Mouse (Mus musculus) midbrain, embryonic 11.5 days (tissue): Measurements from ENCODE around the gene Nacc1. TPM values are rescaled to one million over a fixed set of nuclear protein-coding genes. Genes with fewer than 3 reads are reported as not detected.
A peak's percentile ranks its signal among the peaks of the same experiment; 100 is the strongest.

Experiments
- ATAC-seq: fragments of 200-750 bp; cut with Nextera tagmentation; 2 replicates; pipeline ENCODE4 v1.8.0; 2017; ENCODE audit warnings: moderate TSS enrichment, moderate library complexity; ENCODE audit not compliant: low FRiP score
- DNase-seq: peaks from one replicate; pipeline ENCODE4 v3.0.0; 2015; ENCODE audit warnings: low spot score; ENCODE audit errors: missing footprints
- H3K27ac ChIP-seq: fragments of 300-500 bp; sonication (generic); 2 replicates; pipeline ENCODE4 v1.5.1; 2014; ENCODE audit warnings: low read depth, low read length
- H3K27me3 ChIP-seq: fragments of 300-500 bp; sonication (generic); 2 replicates; pipeline ENCODE4 v1.6.1; 2014; ENCODE audit warnings: mild to moderate bottlenecking, low read length, moderate library complexity, mixed read lengths; ENCODE audit not compliant: control insufficient read depth, insufficient read depth
- H3K36me3 ChIP-seq: fragments of 300-500 bp; sonication (generic); 2 replicates; pipeline ENCODE4 v1.6.1; 2014; ENCODE audit warnings: mild to moderate bottlenecking, low read length, moderate library complexity, mixed read lengths; ENCODE audit not compliant: control insufficient read depth, insufficient read depth
- H3K4me1 ChIP-seq: fragments of 300-500 bp; sonication (generic); 2 replicates; pipeline ENCODE4 v1.6.1; 2014; ENCODE audit warnings: low read length; ENCODE audit not compliant: control insufficient read depth, insufficient read depth
- H3K4me2 ChIP-seq: fragments of 300-500 bp; sonication (generic); 2 replicates; pipeline ENCODE4 v1.6.1; 2014; ENCODE audit warnings: mild to moderate bottlenecking, moderate library complexity
- H3K4me3 ChIP-seq: fragments of 300-500 bp; sonication (generic); 2 replicates; pipeline ENCODE4 v1.5.1; 2014; ENCODE audit warnings: low read depth, low read length
- H3K9ac ChIP-seq: fragments of 300-500 bp; sonication (generic); 2 replicates; pipeline ENCODE4 v1.6.1; 2014; ENCODE audit warnings: low read length
- H3K9me3 ChIP-seq: fragments of 300-500 bp; sonication (generic); 2 replicates; pipeline ENCODE4 v1.6.1; 2016; ENCODE audit warnings: low read length; ENCODE audit not compliant: control insufficient read depth
- WGBS: fragments of 180-500 bp; shearing (Covaris S2); extraction: QIAGEN DNeasy Blood & Tissue Kit; methylation state at CpG from one replicate; pipeline ENCODE4 v1.1.7; 2014; 5-methylcytosine and 5-hydroxymethylcytosine counted together
- polyA plus RNA-seq: library from polyadenylated mRNA; unstranded; fragments of >200 nt; fragmentation: Nextera tagmentation; extraction: Ambion mirVana; gene quantifications from 2 replicates; pipeline ENCODE4 v1.2.1, GENCODE M21; 2014

Nacc1 gene
- polyA plus RNA-seq, 1 experiment from 2014 or later, result 21.4 TPM

GRCm38 (mm10) chr8:84708774-84709475 lies 21.3 kb upstream of the Nacc1 start:
- WGBS, result 11% methylated on average over 12 of the region's 12 CpGs
- H3K4me3 ChIP-seq, result no peak overlapping the region
- no peaks in the 10 kb centered on the region for H3K36me3 ChIP-seq
- no peak overlapping the region for H3K9ac ChIP-seq
- peak; percentile 64 for ATAC-seq
- peak; percentile 99 for DNase-seq
- H3K9me3 ChIP-seq, result no peaks in the 10 kb centered on the region
- peaks cover 76% of the 10 kb centered on the region for H3K27me3 ChIP-seq
- H3K4me1 ChIP-seq, result peaks cover 65% of the 10 kb centered on the region
- H3K4me2 ChIP-seq, result no peak overlapping the region
- no peak overlapping the region for H3K27ac ChIP-seq

- Histone ChIP-seq H3K4me1 (peaks cover 59% of the 10 kb centered on the region), H3K9me3 (no peaks in the 10 kb centered on the region), H3K36me3 (no peaks in the 10 kb centered on the region), H3K4me2 (peak overlapping the region; percentile 26; the same call in 1 of the 2 replicates), H3K9ac (peak overlapping the region; percentile 27; the same call in 1 of the 2 replicates), H3K27me3 (peaks cover 76% of the 10 kb centered on the region), H3K27ac (no peak overlapping the region), H3K4me3 (peak overlapping the region; percentile 4; the same call in 1 of the 2 replicates)
- DNase-seq (peak; percentile 94), ATAC-seq (no peak)
- 1% methylated on average over 15 of the region's 15 CpGs for WGBS
These were observed 20.4 kb upstream of the Nacc1 start for GRCm38 (mm10) chr8:84708071-84708541.

GRCm38 (mm10) chr8:84707267-84707883 lies 19.7 kb upstream of the Nacc1 start:
- peak overlapping the region; percentile 26; the same call in 1 of the 2 replicates for H3K4me2 ChIP-seq
- peaks cover 55% of the 10 kb centered on the region for H3K4me1 ChIP-seq
- DNase-seq (peak; percentile 96), ATAC-seq (no peak)
- H3K27me3 ChIP-seq, result peaks cover 83% of the 10 kb centered on the region
- H3K9ac ChIP-seq, result peak overlapping the region; percentile 27; the same call in 1 of the 2 replicates
- H3K9me3 ChIP-seq, result no peaks in the 10 kb centered on the region
- no peaks in the 10 kb centered on the region for H3K36me3 ChIP-seq
- peak overlapping the region; percentile 14 for H3K4me3 ChIP-seq
- H3K27ac ChIP-seq, result no peak overlapping the region
- WGBS, result 1% methylated on average over 20 of the region's 22 CpGs

- Histone ChIP-seq H3K27me3 (peaks cover 89% of the 10 kb centered on the region), H3K9ac (peak overlapping the region; percentile 49), H3K9me3 (no peaks in the 10 kb centered on the region), H3K4me2 (peak overlapping the region; percentile 26), H3K4me1 (peaks cover 48% of the 10 kb centered on the region), H3K27ac (no peak overlapping the region; the same call in 1 of the 2 replicates), H3K4me3 (peak overlapping the region; percentile 14), H3K36me3 (no peaks in the 10 kb centered on the region)
- DNase-seq (peak; percentile 94), ATAC-seq (no peak)
- WGBS, result 1% methylated on average over 45 of the region's 45 CpGs
These were observed 19.1 kb upstream of the Nacc1 start for GRCm38 (mm10) chr8:84706610-84707266.

GRCm38 (mm10) chr8:84705960-84706359 lies 18.3 kb upstream of the Nacc1 start:
- Histone ChIP-seq H3K36me3 (no peaks in the 10 kb centered on the region), H3K4me1 (peaks cover 42% of the 10 kb centered on the region), H3K27me3 (peaks cover 92% of the 10 kb centered on the region), H3K4me3 (no peak overlapping the region), H3K27ac (no peak overlapping the region), H3K4me2 (peak overlapping the region; percentile 31; the same call in 1 of the 2 replicates), H3K9ac (no peak overlapping the region), H3K9me3 (no peaks in the 10 kb centered on the region)
- DNase-seq (no peak), ATAC-seq (no peak)
- WGBS, result under 1% methylated on average over 12 of the region's 12 CpGs

- peak overlapping the region; percentile 31 for H3K4me2 ChIP-seq
- ATAC-seq, result 0 out of 2 replicates have a peak, but pooled peaks have one; percentile 12
- H3K27ac ChIP-seq, result no peak overlapping the region
- H3K9ac ChIP-seq, result no peak overlapping the region; the same call in 1 of the 2 replicates
- no peaks in the 10 kb centered on the region for H3K9me3 ChIP-seq
- H3K27me3 ChIP-seq, result peaks cover 87% of the 10 kb centered on the region
- H3K4me3 ChIP-seq, result peak overlapping the region; percentile 20; the same call in 1 of the 2 replicates
- H3K4me1 ChIP-seq, result peaks cover 42% of the 10 kb centered on the region
- no peaks in the 10 kb centered on the region for H3K36me3 ChIP-seq
- 2% methylated on average over 59 of the region's 61 CpGs for WGBS
- peak; percentile 94 for DNase-seq
These were observed 17.5 kb upstream of the Nacc1 start for GRCm38 (mm10) chr8:84704867-84705831.

GRCm38 (mm10) chr8:84704356-84704755 lies 16.7 kb upstream of the Nacc1 start:
- H3K27me3 ChIP-seq, result peaks cover 80% of the 10 kb centered on the region
- peaks cover 41% of the 10 kb centered on the region for H3K4me1 ChIP-seq
- 1% methylated on average over 16 of the region's 16 CpGs for WGBS
- ATAC-seq (0 out of 2 replicates have a peak, but pooled peaks have one; percentile 31), DNase-seq (peak; percentile 98)
- peak overlapping the region; percentile 24; the same call in 1 of the 2 replicates for H3K9ac ChIP-seq
- H3K27ac ChIP-seq, result no peak overlapping the region
- peak overlapping the region; percentile 8; the same call in 1 of the 2 replicates for H3K4me3 ChIP-seq
- H3K4me2 ChIP-seq, result peak overlapping the region; percentile 37
- no peaks in the 10 kb centered on the region for H3K36me3 ChIP-seq
- no peaks in the 10 kb centered on the region for H3K9me3 ChIP-seq
